Mouse (Mus musculus) neural tube, embryonic 15.5 days (tissue): ENCODE measurements at regions not wholly inside any gene's neighbourhood (a gene's known extent, or its start where the extent isn't known, plus 50 kb on each side); places are given as distances from the start of the nearest gene placed in this dataset.

Experiments
- ATAC-seq: fragments of 200-750 bp; cut with Nextera tagmentation; 2 replicates; pipeline ENCODE4 v1.8.0; 2017; ENCODE audit warnings: mild to moderate bottlenecking, moderate TSS enrichment, moderate library complexity; ENCODE audit not compliant: low FRiP score
- H3K27ac ChIP-seq: fragments of 300-500 bp; sonication (generic); replicated peaks from 2 replicates; pipeline ENCODE4 v1.5.1; 2015; ENCODE audit warnings: mild to moderate bottlenecking, inconsistent platforms
- H3K27me3 ChIP-seq: fragments of 300-500 bp; sonication (generic); replicated peaks from 2 replicates; pipeline ENCODE4 v1.6.1; 2015; ENCODE audit warnings: inconsistent platforms
- H3K36me3 ChIP-seq: fragments of 300-500 bp; sonication (generic); 2 replicates; pipeline ENCODE4 v1.6.1; 2015; ENCODE audit warnings: inconsistent platforms
- H3K4me1 ChIP-seq: fragments of 300-500 bp; sonication (generic); 2 replicates; pipeline ENCODE4 v1.6.1; 2015; ENCODE audit warnings: inconsistent platforms
- H3K4me2 ChIP-seq: fragments of 300-500 bp; sonication (generic); 2 replicates; pipeline ENCODE4 v1.6.1; 2015; ENCODE audit warnings: inconsistent platforms, mild to moderate bottlenecking, moderate library complexity
- H3K4me3 ChIP-seq: fragments of 300-500 bp; sonication (generic); replicated peaks from 2 replicates; pipeline ENCODE4 v1.5.1; 2015; ENCODE audit warnings: mild to moderate bottlenecking, inconsistent platforms
- H3K9ac ChIP-seq: fragments of 300-500 bp; sonication (generic); replicated peaks from 2 replicates; pipeline ENCODE4 v1.6.1; 2015; ENCODE audit warnings: mild to moderate bottlenecking, inconsistent platforms
- H3K9me3 ChIP-seq: fragments of 300-500 bp; sonication (generic); replicated peaks from 2 replicates; pipeline ENCODE4 v1.6.1; 2016; ENCODE audit warnings: inconsistent platforms
- WGBS: fragments of 180-500 bp; shearing (Covaris S2); methylation state at CpG from one replicate; pipeline ENCODE4 v1.1.7; 2015; ENCODE audit warnings: mixed read lengths; 5-methylcytosine and 5-hydroxymethylcytosine counted together

GRCm38 (mm10) chr12:59834809-59835208, 615.3 kb upstream of the Fbxo33 start:
- Histone ChIP-seq H3K4me2 (no peak overlapping the region), H3K27ac (no peak overlapping the region), H3K4me3 (no peak overlapping the region), H3K9me3 (no peaks in the 10 kb centered on the region), H3K36me3 (no peaks in the 10 kb centered on the region), H3K27me3 (no peaks in the 10 kb centered on the region), H3K9ac (no peak overlapping the region), H3K4me1 (no peaks in the 10 kb centered on the region)
- 61% methylated on average over 2 of the region's 2 CpGs for WGBS
- no peak for ATAC-seq

- Histone ChIP-seq H3K27me3 (no peaks in the 10 kb centered on the region), H3K27ac (no peak overlapping the region), H3K36me3 (no peaks in the 10 kb centered on the region), H3K9me3 (no peaks in the 10 kb centered on the region), H3K9ac (no peak overlapping the region), H3K4me2 (no peak overlapping the region), H3K4me3 (no peak overlapping the region), H3K4me1 (no peaks in the 10 kb centered on the region)
- 73% methylated on average over 3 of the region's 3 CpGs for WGBS
- ATAC-seq = no peak
These were observed 603.4 kb upstream of the Fbxo33 start for GRCm38 (mm10) chr12:59822918-59823317.

- no peaks in the 10 kb centered on the region for H3K4me1 ChIP-seq
- H3K36me3 ChIP-seq = no peaks in the 10 kb centered on the region
- no peak overlapping the region for H3K27ac ChIP-seq
- no peaks in the 10 kb centered on the region for H3K9me3 ChIP-seq
- WGBS = 54% methylated on average over 2 of the region's 2 CpGs
- H3K27me3 ChIP-seq = no peaks in the 10 kb centered on the region
- H3K4me3 ChIP-seq = no peak overlapping the region
- H3K9ac ChIP-seq = no peak overlapping the region
- no peak overlapping the region for H3K4me2 ChIP-seq
- ATAC-seq = no peak
These were observed 602.9 kb upstream of the Fbxo33 start for GRCm38 (mm10) chr12:59822435-59822834.

GRCm38 (mm10) chr12:59821698-59822097, 602.2 kb upstream of the Fbxo33 start:
- H3K36me3 ChIP-seq = no peaks in the 10 kb centered on the region
- H3K9ac ChIP-seq = no peak overlapping the region
- no peak for ATAC-seq
- WGBS = 67% methylated on average over 2 of the region's 2 CpGs
- no peak overlapping the region for H3K4me3 ChIP-seq
- H3K9me3 ChIP-seq = no peaks in the 10 kb centered on the region
- H3K27me3 ChIP-seq = no peaks in the 10 kb centered on the region
- no peaks in the 10 kb centered on the region for H3K4me1 ChIP-seq
- H3K4me2 ChIP-seq = no peak overlapping the region
- no peak overlapping the region for H3K27ac ChIP-seq

GRCm38 (mm10) chr12:59815965-59816364, 596.4 kb upstream of the Fbxo33 start:
- Histone ChIP-seq H3K9me3 (no peaks in the 10 kb centered on the region), H3K27ac (no peak overlapping the region), H3K9ac (no peak overlapping the region), H3K27me3 (no peaks in the 10 kb centered on the region), H3K4me1 (no peaks in the 10 kb centered on the region), H3K36me3 (no peaks in the 10 kb centered on the region), H3K4me2 (no peak overlapping the region), H3K4me3 (no peak overlapping the region)
- no peak for ATAC-seq
- 67% methylated on average over 4 of the region's 4 CpGs for WGBS

- WGBS = 88% methylated on average over 13 of the region's 13 CpGs
- Histone ChIP-seq H3K4me1 (no peaks in the 10 kb centered on the region), H3K27ac (no peak overlapping the region), H3K4me3 (no peak overlapping the region), H3K4me2 (no peak overlapping the region), H3K9ac (no peak overlapping the region), H3K27me3 (no peaks in the 10 kb centered on the region), H3K9me3 (no peaks in the 10 kb centered on the region), H3K36me3 (no peaks in the 10 kb centered on the region)
- ATAC-seq = no peak
These were observed 594.8 kb upstream of the Fbxo33 start for GRCm38 (mm10) chr12:59814356-59814755.

GRCm38 (mm10) chr12:59809224-59809623, 589.7 kb upstream of the Fbxo33 start:
- no peak for ATAC-seq
- Histone ChIP-seq H3K27ac (no peak overlapping the region), H3K9me3 (no peaks in the 10 kb centered on the region), H3K4me2 (no peak overlapping the region), H3K9ac (no peak overlapping the region), H3K36me3 (no peaks in the 10 kb centered on the region), H3K27me3 (no peaks in the 10 kb centered on the region), H3K4me3 (no peak overlapping the region), H3K4me1 (no peaks in the 10 kb centered on the region)
- WGBS = 28% methylated on average over 2 of the region's 2 CpGs

- no peaks in the 10 kb centered on the region for H3K4me1 ChIP-seq
- H3K9ac ChIP-seq = no peak overlapping the region
- no peaks in the 10 kb centered on the region for H3K9me3 ChIP-seq
- 54% methylated on average over 3 of the region's 3 CpGs for WGBS
- peak; percentile 81 for ATAC-seq
- no peaks in the 10 kb centered on the region for H3K36me3 ChIP-seq
- H3K27ac ChIP-seq = no peak overlapping the region
- no peak overlapping the region for H3K4me2 ChIP-seq
- H3K4me3 ChIP-seq = no peak overlapping the region
- H3K27me3 ChIP-seq = no peaks in the 10 kb centered on the region
These were observed 578.5 kb upstream of the Fbxo33 start for GRCm38 (mm10) chr12:59798051-59798450.

GRCm38 (mm10) chr12:59791473-59791872, 571.9 kb upstream of the Fbxo33 start:
- 53% methylated on average over 4 of the region's 4 CpGs for WGBS
- H3K36me3 ChIP-seq = no peaks in the 10 kb centered on the region

GRCm38 (mm10) chr12:59786831-59787230, 567.3 kb upstream of the Fbxo33 start:
- no peak for ATAC-seq
- no peak overlapping the region for H3K27ac ChIP-seq
- H3K36me3 ChIP-seq = no peaks in the 10 kb centered on the region
- no peak overlapping the region for H3K4me2 ChIP-seq
- H3K27me3 ChIP-seq = no peaks in the 10 kb centered on the region
- no peaks in the 10 kb centered on the region for H3K9me3 ChIP-seq
- no peak overlapping the region for H3K4me3 ChIP-seq
- no peaks in the 10 kb centered on the region for H3K4me1 ChIP-seq
- 64% methylated on average over 4 of the region's 4 CpGs for WGBS
- H3K9ac ChIP-seq = no peak overlapping the region

More at GRCm38 (mm10) chr12:59791473-59791872, 571.9 kb upstream of the Fbxo33 start:
- Histone ChIP-seq H3K27me3 (no peaks in the 10 kb centered on the region), H3K9ac (no peak overlapping the region), H3K9me3 (no peaks in the 10 kb centered on the region), H3K4me1 (no peaks in the 10 kb centered on the region), H3K4me3 (no peak overlapping the region), H3K4me2 (no peak overlapping the region), H3K27ac (no peak overlapping the region)
- no peak for ATAC-seq

GRCm38 (mm10) chr12:59770980-59771379, 551.5 kb upstream of the Fbxo33 start:
- Histone ChIP-seq H3K9me3 (no peaks in the 10 kb centered on the region), H3K9ac (no peak overlapping the region), H3K4me2 (no peak overlapping the region), H3K4me1 (no peaks in the 10 kb centered on the region), H3K4me3 (no peak overlapping the region), H3K27me3 (no peaks in the 10 kb centered on the region), H3K27ac (no peak overlapping the region), H3K36me3 (no peaks in the 10 kb centered on the region)
- WGBS = 100% methylated on average over 1 of the region's 1 CpGs
- ATAC-seq = no peak

- Histone ChIP-seq H3K9me3 (no peaks in the 10 kb centered on the region), H3K4me1 (no peaks in the 10 kb centered on the region), H3K4me3 (no peak overlapping the region), H3K27me3 (no peaks in the 10 kb centered on the region), H3K36me3 (no peaks in the 10 kb centered on the region), H3K27ac (no peak overlapping the region), H3K9ac (no peak overlapping the region), H3K4me2 (no peak overlapping the region)
- no peak for ATAC-seq
- WGBS = 86% methylated on average over 1 of the region's 1 CpGs
These were observed 542.7 kb upstream of the Fbxo33 start for GRCm38 (mm10) chr12:59762260-59762659.

- Histone ChIP-seq H3K27ac (no peak overlapping the region), H3K27me3 (no peaks in the 10 kb centered on the region), H3K36me3 (no peaks in the 10 kb centered on the region), H3K4me3 (no peak overlapping the region), H3K4me1 (no peaks in the 10 kb centered on the region), H3K4me2 (no peak overlapping the region), H3K9ac (no peak overlapping the region), H3K9me3 (no peaks in the 10 kb centered on the region)
- WGBS = 98% methylated on average over 2 of the region's 2 CpGs
- ATAC-seq = no peak
These were observed 525.2 kb upstream of the Fbxo33 start for GRCm38 (mm10) chr12:59744768-59745167.
